Mouse (Mus musculus) spleen, adult 12 weeks (tissue): ENCODE results near the gene Skap2.
A peak's percentile ranks its signal among the peaks of the same experiment; 100 is the strongest.

Source experiments
- DNase-seq: peaks from one replicate; pipeline ENCODE4 v3.0.0; 2022; ENCODE audit warnings: low spot score

Gene Skap2

GRCm38 (mm10) chr6:52012409-52013244 is at the start of gene Skap2:
Gene Skap2, minus strand, starts transcription at chr6:52012549.
- DNase-seq: peak; percentile 94

GRCm38 (mm10) chr6:52058899-52059448 is 46.6 kb upstream of the Skap2 start:
- no peak for DNase-seq

GRCm38 (mm10) chr6:52058120-52058519 is 45.8 kb upstream of the Skap2 start:
- no peak for DNase-seq

GRCm38 (mm10) chr6:52053567-52054561 is 41.5 kb upstream of the Skap2 start:
- DNase-seq: no peak

- DNase-seq: no peak
These were observed 37.7 kb upstream of the Skap2 start for GRCm38 (mm10) chr6:52050062-52050461.

- no peak for DNase-seq
These were observed 33.2 kb upstream of the Skap2 start for GRCm38 (mm10) chr6:52045517-52045916.

GRCm38 (mm10) chr6:52036077-52036476 is 23.7 kb upstream of the Skap2 start:
- DNase-seq: no peak

- no peak for DNase-seq
These were observed 18.8 kb upstream of the Skap2 start for GRCm38 (mm10) chr6:52031181-52031580.

- DNase-seq: no peak
These were observed 15.8 kb upstream of the Skap2 start for GRCm38 (mm10) chr6:52028131-52028530.

- DNase-seq: no peak
These were observed 14.8 kb upstream of the Skap2 start for GRCm38 (mm10) chr6:52027181-52027580.

- DNase-seq: no peak
These were observed 13.9 kb upstream of the Skap2 start for GRCm38 (mm10) chr6:52026281-52026680.

- DNase-seq: no peak
These were observed 12.4 kb upstream of the Skap2 start for GRCm38 (mm10) chr6:52024730-52025129.

- no peak for DNase-seq
These were observed 10.0 kb upstream of the Skap2 start for GRCm38 (mm10) chr6:52022363-52022762.

GRCm38 (mm10) chr6:52020276-52020675 is 7.9 kb upstream of the Skap2 start:
- DNase-seq: no peak

- no peak for DNase-seq
These were observed 1.0 kb upstream of the Skap2 start for GRCm38 (mm10) chr6:52013245-52013945.

- no peak for DNase-seq
These were observed 565 bp downstream of the Skap2 start for GRCm38 (mm10) chr6:52011559-52012408.

- no peak for DNase-seq
These were observed 3.0 kb downstream of the Skap2 start for GRCm38 (mm10) chr6:52009385-52009784.

- DNase-seq: no peak
These were observed 3.6 kb downstream of the Skap2 start for GRCm38 (mm10) chr6:52008757-52009156.

- no peak for DNase-seq
These were observed 5.6 kb downstream of the Skap2 start for GRCm38 (mm10) chr6:52006649-52007218.

GRCm38 (mm10) chr6:52005963-52006648 is 6.2 kb downstream of the Skap2 start:
- no peak for DNase-seq
